Mouse (Mus musculus) cortical plate, adult 2 months (tissue): ENCODE measurements around the gene Ccdc142. TPM values are rescaled to one million over a fixed set of nuclear protein-coding genes. Genes with fewer than 3 reads are reported as not detected.

Experiments used
- H3K27ac ChIP-seq: fragments of 200-500 bp; 2 replicates; pipeline ENCODE4 v1.5.1; 2012; ENCODE audit warnings: low read length, control low read depth, inconsistent platforms; ENCODE audit not compliant: insufficient read depth
- H3K4me1 ChIP-seq: fragments of 200-500 bp; 2 replicates; pipeline ENCODE4 v1.6.1; 2011; ENCODE audit warnings: low read length; ENCODE audit not compliant: control insufficient read depth, insufficient read depth
- H3K4me3 ChIP-seq: fragments of 200-500 bp; 2 replicates; pipeline ENCODE4 v1.5.1; 2011; ENCODE audit warnings: mild to moderate bottlenecking, low read length, control low read depth; ENCODE audit not compliant: insufficient read depth
- CTCF ChIP-seq: fragments of 200-500 bp; IDR thresholded peaks from 2 replicates; pipeline ENCODE4 v1.5.1; 2011; ENCODE audit warnings: mild to moderate bottlenecking, control low read depth, low read length; ENCODE audit not compliant: insufficient read depth; ENCODE audit errors: extremely low read depth
- POLR2A ChIP-seq: fragments of 200-500 bp; IDR thresholded peaks from 2 replicates; pipeline ENCODE4 v1.6.1; 2011; ENCODE audit warnings: mild to moderate bottlenecking, low read length, control low read depth; ENCODE audit not compliant: insufficient read depth; ENCODE audit errors: extremely low read depth
- polyA plus RNA-seq: library from polyadenylated mRNA; depleted of rRNA; stranded (reverse); fragments of >200 nt; gene quantifications from 2 replicates; pipeline ENCODE4 v1.2.3, GENCODE M21; 2012; rRNA removed

Gene Ccdc142
- polyA plus RNA-seq: 8.1 and 9.7 TPM in 2 replicates

- H3K27ac ChIP-seq: peak within 1 kb of the TSS; percentile 8
- peaks cover 4% of the 10 kb centered on the region for H3K4me1 ChIP-seq
- TF ChIP-seq CTCF (peak; percentile 54), POLR2A (no peak; the same call in 1 of the 2 replicates)
- peak within 1 kb of the TSS; percentile 53 for H3K4me3 ChIP-seq
Measured at GRCm38 (mm10) chr6:83101316-83101687, at the start of gene Ccdc142, which contains the start of gene Gm42688. TSS of gene Ccdc142 (plus strand) at chr6:83101601. TSS of gene Gm42688 (plus strand) at chr6:83101617.

DNA sequence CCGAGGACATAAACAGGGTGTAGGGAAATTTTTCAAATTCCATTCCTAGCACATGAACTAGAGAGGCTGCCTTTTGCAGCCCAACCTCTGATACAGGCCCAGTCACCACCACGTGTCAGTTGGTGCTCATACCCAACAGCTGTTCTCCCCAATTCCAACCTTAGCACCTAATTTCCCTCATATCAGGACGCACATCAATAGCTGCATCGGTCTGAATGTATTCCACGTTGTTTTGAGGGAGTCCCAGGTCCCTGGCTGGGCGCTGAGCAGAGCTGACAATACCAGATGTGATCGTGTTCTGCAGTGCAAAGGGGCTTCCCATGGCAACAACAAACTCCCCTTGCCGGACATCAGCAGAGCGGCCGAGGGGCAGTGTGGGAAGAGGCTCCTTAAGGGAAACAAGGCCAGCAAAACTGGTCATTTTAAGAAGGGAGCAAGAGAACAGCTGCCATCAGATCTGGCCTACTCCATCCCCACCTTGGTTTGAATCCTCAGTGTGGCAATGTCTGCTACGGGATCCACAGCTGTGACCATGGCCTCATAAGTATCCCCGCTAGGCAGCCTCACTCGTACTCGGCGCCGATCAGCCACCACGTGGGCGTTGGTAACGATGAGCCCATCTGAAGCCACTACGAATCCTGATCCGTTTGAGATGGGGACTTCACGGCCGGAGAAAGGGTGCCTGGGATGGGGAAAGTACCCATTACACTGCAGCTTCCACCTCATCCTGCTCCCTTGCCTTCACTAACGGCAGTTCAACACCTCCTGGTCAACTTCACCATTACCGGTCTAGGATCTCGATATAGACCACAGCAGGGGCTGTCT, 48.1 kb upstream of the Ccdc142 start:
- Histone ChIP-seq H3K4me1 (peaks cover 4% of the 10 kb centered on the region; the same call in 1 of the 2 replicates), H3K4me3 (peak overlapping the region; percentile 60), H3K27ac (no peak overlapping the region)
- TF ChIP-seq CTCF: no peak
- TF ChIP-seq POLR2A: no peak

DNA sequence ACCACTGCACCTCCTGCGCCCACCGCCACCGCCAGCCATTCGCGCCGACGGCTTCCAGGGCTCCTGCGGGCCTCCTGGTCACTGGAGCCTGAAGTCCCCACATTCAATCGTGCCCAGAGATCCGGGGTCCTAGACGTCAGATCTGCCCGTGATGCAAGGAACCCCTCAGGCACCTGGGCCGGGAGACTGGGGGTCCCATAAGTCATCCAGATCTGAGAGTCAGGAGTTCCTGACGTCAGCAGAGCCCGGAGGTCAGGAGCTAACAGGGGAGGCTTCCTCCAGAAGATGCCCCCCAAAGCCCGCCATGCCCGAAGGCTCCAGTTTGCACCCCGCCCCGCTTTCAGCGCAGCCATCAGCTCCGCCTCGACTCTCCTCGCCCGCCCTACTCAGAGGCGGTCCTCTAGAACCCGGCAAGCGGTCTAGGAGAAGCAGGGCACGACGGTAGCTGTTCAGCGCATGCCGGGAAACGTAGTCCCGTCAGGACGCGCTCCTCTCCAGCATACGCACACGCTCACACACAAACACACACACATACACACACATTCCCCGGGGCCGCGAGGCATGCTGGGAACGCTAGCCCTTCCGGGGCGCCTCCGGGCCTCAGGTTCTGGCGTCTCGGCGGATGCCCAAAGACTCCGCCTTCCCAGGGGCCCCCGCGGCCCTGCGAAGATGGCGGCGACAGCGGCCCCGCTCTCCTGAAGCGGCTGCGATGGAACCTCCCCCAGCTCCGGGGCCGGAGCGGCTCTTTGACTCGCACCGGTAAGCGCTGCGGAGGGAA, 47.1 kb upstream of the Ccdc142 start, which contains the start of gene Aup1:
Gene Aup1, plus strand, starts transcription at position 448 of the 778 bp plus-strand sequence.
- peak; percentile 83; the same call in 1 of the 2 replicates for TF ChIP-seq POLR2A
- TF ChIP-seq CTCF: no peak
- peak within 1 kb of the TSS; percentile 60 for H3K4me3 ChIP-seq
- H3K4me1 ChIP-seq: peaks cover 4% of the 10 kb centered on the region; the same call in 1 of the 2 replicates
- H3K27ac ChIP-seq: no peak within 1 kb of the TSS

- Histone ChIP-seq H3K27ac (no peak within 1 kb of the TSS), H3K4me3 (peak within 1 kb of the TSS; percentile 60), H3K4me1 (peaks cover 4% of the 10 kb centered on the region; the same call in 1 of the 2 replicates)
- TF ChIP-seq POLR2A (no peak), CTCF (no peak)
Measured at GRCm38 (mm10) chr6:83054871-83055431, 46.5 kb upstream of the Ccdc142 start, which contains the start of gene Htra2. TSS of gene Htra2 (minus strand) at chr6:83055273.

DNA sequence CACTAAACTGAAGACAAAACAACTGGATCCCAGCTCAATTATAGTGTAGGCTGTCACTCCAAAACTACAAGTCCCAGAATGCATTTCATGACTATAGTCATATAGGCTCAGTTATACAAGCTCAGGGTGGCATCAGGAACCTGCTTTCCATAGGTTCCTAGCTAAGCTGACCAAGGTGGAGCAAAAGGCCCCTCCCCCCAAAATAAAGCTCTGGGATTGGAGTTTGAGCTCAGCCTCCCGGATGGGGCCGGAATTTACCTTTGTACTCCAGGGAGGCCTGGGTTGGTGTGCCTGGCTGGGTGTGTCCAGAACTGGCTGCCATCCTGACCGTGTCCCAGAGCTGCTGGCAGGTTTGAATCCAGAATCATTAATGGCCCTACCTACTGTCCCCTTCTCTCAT, 43.6 kb upstream of the Ccdc142 start, which contains the start of gene Dqx1:
Gene Dqx1, plus strand, starts transcription at position 55 of the 400 bp plus-strand sequence.
- Histone ChIP-seq H3K27ac (no peak within 1 kb of the TSS), H3K4me3 (no peak within 1 kb of the TSS), H3K4me1 (0 out of 2 replicates have a peak, but pooled peaks cover 2% of the 10 kb centered on the region)
- no peak for TF ChIP-seq POLR2A
- no peak for TF ChIP-seq CTCF

DNA sequence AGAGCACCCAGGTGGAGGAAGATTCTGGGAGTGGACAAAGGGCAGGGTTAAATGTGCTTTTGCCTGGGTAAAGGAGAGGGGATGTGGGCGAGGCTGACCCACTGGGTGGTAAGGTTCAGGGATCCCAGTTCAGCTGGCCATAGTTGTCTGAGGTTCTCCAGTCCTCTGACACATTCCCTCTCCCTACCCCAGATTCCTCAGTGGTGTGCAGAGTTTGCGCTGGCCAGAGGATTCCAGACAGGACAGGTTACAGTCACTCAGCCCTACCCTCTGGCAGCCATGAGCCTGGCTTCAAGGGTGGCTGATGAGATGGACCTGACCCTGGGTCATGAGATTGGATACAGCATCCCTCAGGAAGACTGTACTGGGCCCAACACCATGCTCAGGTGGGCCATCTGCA, 42.7 kb upstream of the Ccdc142 start:
- no peak overlapping the region for H3K4me3 ChIP-seq
- no peak overlapping the region for H3K27ac ChIP-seq
- TF ChIP-seq CTCF (no peak), POLR2A (no peak)
- H3K4me1 ChIP-seq: no peaks in the 10 kb centered on the region

- TF ChIP-seq POLR2A (no peak), CTCF (no peak)
- Histone ChIP-seq H3K27ac (no peak overlapping the region), H3K4me3 (no peak overlapping the region), H3K4me1 (no peaks in the 10 kb centered on the region)
Measured at GRCm38 (mm10) chr6:83065995-83066394, 35.4 kb upstream of the Ccdc142 start.

DNA sequence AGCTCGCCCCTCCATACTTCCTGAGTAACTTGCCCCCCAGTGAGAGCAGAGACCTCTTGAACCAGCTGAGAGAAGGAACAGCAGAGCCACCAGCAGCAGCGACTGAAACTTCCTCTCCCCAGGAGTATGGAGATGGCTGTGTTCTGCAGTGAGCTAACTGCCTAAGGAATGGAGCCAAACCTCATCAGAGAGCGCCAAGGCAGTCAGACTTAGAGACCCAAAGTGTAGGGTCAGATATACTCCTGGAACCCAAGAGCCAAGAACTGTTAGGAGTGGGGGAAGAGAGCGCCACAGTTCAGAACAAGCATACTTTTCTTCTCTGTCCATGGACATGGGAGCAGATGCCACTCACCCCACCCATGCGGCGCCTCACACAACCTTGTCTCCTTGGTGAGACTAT, 35.0 kb upstream of the Ccdc142 start:
- no peak overlapping the region for H3K27ac ChIP-seq
- H3K4me3 ChIP-seq: no peak overlapping the region
- no peaks in the 10 kb centered on the region for H3K4me1 ChIP-seq
- no peak for TF ChIP-seq CTCF

GRCm38 (mm10) chr6:83068221-83068620, 33.2 kb upstream of the Ccdc142 start:
- H3K27ac ChIP-seq: no peak overlapping the region
- TF ChIP-seq POLR2A (no peak), CTCF (no peak)
- H3K4me3 ChIP-seq: no peak overlapping the region
- no peaks in the 10 kb centered on the region for H3K4me1 ChIP-seq
